Mouse (Mus musculus): ENCODE data around the gene Golgb1. TPM values are rescaled to one million over a fixed set of nuclear protein-coding genes. Genes with fewer than 3 reads are reported as not detected.

Golgb1 gene
- polyA plus RNA-seq, 1 experiment = 49.7 TPM

DNA sequence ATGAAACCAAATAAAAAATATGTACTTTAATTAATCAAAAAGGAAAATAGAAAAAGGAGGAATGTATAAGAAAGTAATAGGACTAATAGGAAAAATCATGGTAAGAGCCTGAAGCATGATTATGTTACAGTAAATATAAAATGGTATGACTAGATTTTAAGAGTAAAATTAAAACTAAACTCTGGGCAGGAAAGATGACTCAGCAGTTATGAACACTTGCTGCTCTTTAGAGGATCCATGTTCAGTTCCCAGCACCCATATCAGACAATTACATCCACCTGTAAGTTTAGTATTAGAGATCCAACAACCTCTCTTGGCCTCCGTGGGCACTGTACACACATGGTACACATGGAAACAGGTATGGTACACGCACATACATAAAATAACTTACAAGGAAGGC lies 5.5 kb upstream of the Golgb1 start:
- TF ChIP-seq POLR2A (IDR thresholded peaks at IDR 0.05; ENCODE audit: low read depth, low read length) (no peak), CTCF (IDR thresholded peaks at IDR 0.05; ENCODE audit: extremely low read depth, insufficient read length, insufficient replicate concordance, low read depth, low read length) (no peak)
- H3K27me3 ChIP-seq (ENCODE audit: control insufficient read depth, insufficient read depth, low read length) = no peaks in the 10 kb centered on the region
- 91% methylated on average over 2 of the region's 2 CpGs for WGBS
- no peaks in the 10 kb centered on the region; the same call in 1 of the 2 replicates for H3K4me1 ChIP-seq (ENCODE audit: control insufficient read depth, insufficient read depth, insufficient read length, low read length)
- no peak overlapping the region for H3K27ac ChIP-seq (ENCODE audit: insufficient read depth, low read depth, low read length)
- H3K4me3 ChIP-seq (ENCODE audit: low read depth, low read length) = no peak overlapping the region
- H3K36me3 ChIP-seq (ENCODE audit: control insufficient read depth, insufficient read depth, low read length) = no peaks in the 10 kb centered on the region

DNA sequence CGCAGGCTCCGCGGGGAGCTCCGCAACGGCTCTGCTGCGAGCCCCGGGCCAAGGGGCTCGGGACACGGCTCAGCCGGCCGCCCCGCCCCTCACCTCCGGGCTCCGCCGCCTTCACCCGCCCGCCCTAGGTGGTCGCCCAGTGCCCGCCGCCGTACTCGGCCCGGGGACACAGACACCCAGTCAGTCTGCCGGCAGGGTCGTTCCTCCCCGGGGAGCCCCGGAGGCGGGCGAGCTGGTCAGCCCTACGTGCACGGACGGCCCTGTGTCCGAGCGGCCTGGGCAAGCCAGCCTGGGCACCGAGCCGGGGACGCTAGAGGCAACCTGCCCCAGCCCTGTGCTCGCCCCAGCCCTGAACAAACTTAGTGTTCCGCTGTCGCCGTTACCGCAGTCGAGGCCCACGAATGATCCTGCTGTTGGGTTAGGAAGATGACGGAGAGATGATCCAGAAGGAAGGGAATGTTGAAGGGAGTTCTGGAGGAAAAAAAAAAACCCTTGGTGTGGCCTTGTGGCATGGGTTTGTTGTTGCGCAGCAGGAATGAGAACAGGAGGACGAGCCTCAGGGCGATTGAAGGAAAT lies 424 bp downstream of the Golgb1 start:
- Histone ChIP-seq H3K4me1 (ENCODE audit: control insufficient read depth, insufficient read depth, insufficient read length, low read length) (peaks cover 11% of the 10 kb centered on the region; the same call in 1 of the 2 replicates), H3K27me3 (ENCODE audit: control insufficient read depth, insufficient read depth, low read length) (no peaks in the 10 kb centered on the region), H3K27ac (ENCODE audit: insufficient read depth, low read depth, low read length) (peak overlapping the region; percentile 23), H3K4me3 (ENCODE audit: low read depth, low read length) (peak overlapping the region; percentile 87), H3K36me3 (ENCODE audit: control insufficient read depth, insufficient read depth, low read length) (no peaks in the 10 kb centered on the region)
- WGBS = under 1% methylated on average over 48 of the region's 48 CpGs
- TF ChIP-seq POLR2A (IDR thresholded peaks at IDR 0.05; ENCODE audit: low read depth, low read length) = no peak
- no peak for TF ChIP-seq CTCF (IDR thresholded peaks at IDR 0.05; ENCODE audit: extremely low read depth, insufficient read length, insufficient replicate concordance, low read depth, low read length)

DNA sequence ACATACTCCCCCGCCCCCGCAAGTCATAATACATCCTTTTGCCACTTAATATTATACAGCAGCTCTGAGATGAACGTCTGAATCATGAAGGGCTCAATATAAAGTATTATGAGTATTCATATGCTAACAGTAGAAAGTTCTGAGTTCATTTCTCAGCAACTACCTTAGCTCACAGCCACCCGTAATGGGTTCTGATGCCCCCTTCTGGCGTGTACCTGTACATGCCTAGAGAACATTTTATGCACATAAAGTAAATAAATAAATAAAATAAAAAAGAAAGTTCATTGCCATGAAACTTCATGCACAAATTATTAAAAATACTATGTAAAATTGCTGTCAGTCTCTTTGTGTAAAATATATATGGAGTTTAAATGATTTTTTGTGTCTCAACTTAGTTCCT lies 2.4 kb downstream of the Golgb1 start:
- 63% methylated on average over 5 of the region's 5 CpGs for WGBS
- H3K4me3 ChIP-seq (ENCODE audit: low read depth, low read length) = no peak overlapping the region
- TF ChIP-seq POLR2A (IDR thresholded peaks at IDR 0.05; ENCODE audit: low read depth, low read length) (no peak), CTCF (IDR thresholded peaks at IDR 0.05; ENCODE audit: extremely low read depth, insufficient read length, insufficient replicate concordance, low read depth, low read length) (no peak)
- no peaks in the 10 kb centered on the region for H3K27me3 ChIP-seq (ENCODE audit: control insufficient read depth, insufficient read depth, low read length)
- no peaks in the 10 kb centered on the region for H3K36me3 ChIP-seq (ENCODE audit: control insufficient read depth, insufficient read depth, low read length)
- peaks cover 11% of the 10 kb centered on the region; the same call in 1 of the 2 replicates for H3K4me1 ChIP-seq (ENCODE audit: control insufficient read depth, insufficient read depth, insufficient read length, low read length)
- no peak overlapping the region for H3K27ac ChIP-seq (ENCODE audit: insufficient read depth, low read depth, low read length)

DNA sequence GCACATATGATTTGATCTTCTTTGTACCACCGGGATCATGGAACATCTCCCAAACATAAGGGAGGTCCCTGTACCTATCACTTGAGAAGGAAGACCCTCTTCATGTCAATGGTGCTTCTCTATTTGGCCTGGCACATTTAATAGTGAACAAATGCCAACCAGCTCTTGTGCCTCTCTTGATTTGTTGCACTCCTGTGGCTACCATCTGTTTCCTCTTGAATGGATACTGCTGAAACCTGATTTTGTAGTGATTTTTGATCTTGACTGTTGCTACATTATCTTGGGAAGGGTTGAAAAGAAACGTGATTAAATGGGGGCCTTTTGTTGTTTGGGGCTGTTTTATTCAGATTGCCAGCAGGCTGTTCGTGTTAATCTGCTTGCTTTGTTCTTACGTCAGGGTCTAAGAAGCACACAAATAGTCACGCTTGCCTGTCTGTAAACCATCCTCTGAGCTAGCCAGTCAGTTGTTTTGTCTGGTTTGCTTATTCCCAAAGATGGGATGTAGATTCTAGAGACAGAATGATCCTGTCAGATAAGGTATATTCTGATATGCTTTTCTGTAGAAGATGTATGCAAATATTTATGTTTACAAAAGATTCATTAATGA lies 7.9 kb downstream of the Golgb1 start:
- Histone ChIP-seq H3K36me3 (ENCODE audit: control insufficient read depth, insufficient read depth, low read length) (peaks cover 19% of the 10 kb centered on the region), H3K4me1 (ENCODE audit: control insufficient read depth, insufficient read depth, insufficient read length, low read length) (peaks cover 11% of the 10 kb centered on the region; the same call in 1 of the 2 replicates), H3K4me3 (ENCODE audit: low read depth, low read length) (no peak overlapping the region), H3K27me3 (ENCODE audit: control insufficient read depth, insufficient read depth, low read length) (no peaks in the 10 kb centered on the region), H3K27ac (ENCODE audit: insufficient read depth, low read depth, low read length) (no peak overlapping the region)
- no peak for TF ChIP-seq CTCF (IDR thresholded peaks at IDR 0.05; ENCODE audit: extremely low read depth, insufficient read length, insufficient replicate concordance, low read depth, low read length)
- TF ChIP-seq POLR2A (IDR thresholded peaks at IDR 0.05; ENCODE audit: low read depth, low read length) = no peak
- 83% methylated on average over 5 of the region's 5 CpGs for WGBS

- WGBS = 92% methylated on average over 4 of the region's 4 CpGs
- TF ChIP-seq CTCF (IDR thresholded peaks at IDR 0.05; ENCODE audit: extremely low read depth, insufficient read length, insufficient replicate concordance, low read depth, low read length) (no peak), POLR2A (IDR thresholded peaks at IDR 0.05; ENCODE audit: low read depth, low read length) (no peak)
- no peak overlapping the region for H3K27ac ChIP-seq (ENCODE audit: insufficient read depth, low read depth, low read length)
- H3K36me3 ChIP-seq (ENCODE audit: control insufficient read depth, insufficient read depth, low read length) = peaks cover 34% of the 10 kb centered on the region
- H3K4me1 ChIP-seq (ENCODE audit: control insufficient read depth, insufficient read depth, insufficient read length, low read length) = no peaks in the 10 kb centered on the region; the same call in 1 of the 2 replicates
- no peaks in the 10 kb centered on the region for H3K27me3 ChIP-seq (ENCODE audit: control insufficient read depth, insufficient read depth, low read length)
- H3K4me3 ChIP-seq (ENCODE audit: low read depth, low read length) = no peak overlapping the region
These were observed 9.9 kb downstream of the Golgb1 start for GRCm38 (mm10) chr16:36884881-36885280.

DNA sequence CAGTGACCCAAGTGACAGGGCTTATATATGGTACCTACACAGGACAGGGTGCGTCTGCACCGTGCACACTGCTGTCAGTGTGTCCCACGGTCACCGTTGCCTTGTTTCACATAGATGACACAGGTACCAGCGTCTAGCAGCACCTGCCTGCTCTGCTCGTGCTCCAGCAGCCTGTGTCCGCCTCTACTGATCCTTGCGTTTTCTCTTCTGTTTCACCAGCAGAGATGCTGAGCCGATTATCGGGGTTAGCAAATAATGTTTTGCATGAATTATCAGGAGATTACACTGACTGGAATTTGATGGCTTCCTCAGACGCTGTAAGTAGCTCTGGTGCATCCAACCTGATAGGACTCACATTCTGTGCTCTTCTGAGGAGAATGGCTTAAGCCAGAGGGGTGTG lies 11.0 kb downstream of the Golgb1 start:
- H3K4me1 ChIP-seq (ENCODE audit: control insufficient read depth, insufficient read depth, insufficient read length, low read length) = no peaks in the 10 kb centered on the region
- H3K27me3 ChIP-seq (ENCODE audit: control insufficient read depth, insufficient read depth, low read length) = no peaks in the 10 kb centered on the region
- 93% methylated on average over 11 of the region's 11 CpGs for WGBS
- H3K4me3 ChIP-seq (ENCODE audit: low read depth, low read length) = no peak overlapping the region
- TF ChIP-seq POLR2A (IDR thresholded peaks at IDR 0.05; ENCODE audit: low read depth, low read length) = no peak
- no peak overlapping the region for H3K27ac ChIP-seq (ENCODE audit: insufficient read depth, low read depth, low read length)
- H3K36me3 ChIP-seq (ENCODE audit: control insufficient read depth, insufficient read depth, low read length) = peaks cover 41% of the 10 kb centered on the region

- Histone ChIP-seq H3K36me3 (ENCODE audit: control insufficient read depth, insufficient read depth, low read length) (peaks cover 49% of the 10 kb centered on the region), H3K27me3 (ENCODE audit: control insufficient read depth, insufficient read depth, low read length) (no peaks in the 10 kb centered on the region), H3K4me1 (ENCODE audit: control insufficient read depth, insufficient read depth, insufficient read length, low read length) (no peaks in the 10 kb centered on the region), H3K4me3 (ENCODE audit: low read depth, low read length) (no peak overlapping the region), H3K27ac (ENCODE audit: insufficient read depth, low read depth, low read length) (no peak overlapping the region)
- WGBS = 87% methylated on average over 5 of the region's 5 CpGs
- TF ChIP-seq POLR2A (IDR thresholded peaks at IDR 0.05; ENCODE audit: low read depth, low read length) (no peak), CTCF (IDR thresholded peaks at IDR 0.05; ENCODE audit: extremely low read depth, insufficient read length, insufficient replicate concordance, low read depth, low read length) (no peak)
These were observed 12.6 kb downstream of the Golgb1 start for GRCm38 (mm10) chr16:36887546-36887945.

Data from small intestine, adult 2 months (tissue).